Mouse (Mus musculus) brain, embryonic 14.5 days (tissue): ENCODE results near the gene Il9.

Experiments used
- CTCF ChIP-seq: fragments of 200-500 bp; IDR thresholded peaks from 2 replicates; pipeline ENCODE4 v1.5.1; 2012; ENCODE audit warnings: inconsistent platforms, mild to moderate bottlenecking, moderate library complexity, borderline replicate concordance; ENCODE audit not compliant: insufficient read depth, insufficient read length; ENCODE audit errors: extremely low read depth
- POLR2A ChIP-seq: fragments of 200-500 bp; IDR thresholded peaks from 2 replicates; pipeline ENCODE4 v1.6.1; 2012; ENCODE audit warnings: mild to moderate bottlenecking, inconsistent platforms, borderline replicate concordance; ENCODE audit not compliant: poor library complexity, insufficient read depth, insufficient read length, severe bottlenecking; ENCODE audit errors: extremely low read depth

DNA sequence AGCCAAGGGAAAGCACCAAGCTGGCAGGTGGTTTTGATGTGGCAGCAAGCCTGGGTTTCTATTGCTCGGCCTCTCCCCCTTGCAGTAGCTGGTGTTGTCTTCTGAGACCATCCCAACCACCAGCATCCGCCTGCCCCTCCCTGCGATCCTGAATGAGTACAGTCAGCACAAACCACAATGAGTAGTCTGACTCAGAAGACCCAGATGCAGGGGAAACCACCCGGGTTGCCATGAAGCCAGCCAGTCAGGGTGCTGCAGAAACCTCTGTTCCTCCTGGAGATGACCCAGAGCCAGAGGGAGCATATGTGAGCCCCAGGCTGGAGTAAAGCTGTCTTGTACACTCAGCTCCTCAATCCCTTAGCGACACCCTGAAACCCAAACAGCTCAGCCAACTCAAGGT is 5.3 kb downstream of the Il9 start:
- no peak for TF ChIP-seq CTCF
- no peak for TF ChIP-seq POLR2A
